ENCODE assay signal across 10 mouse cellular contexts in the genomic region with DNA sequence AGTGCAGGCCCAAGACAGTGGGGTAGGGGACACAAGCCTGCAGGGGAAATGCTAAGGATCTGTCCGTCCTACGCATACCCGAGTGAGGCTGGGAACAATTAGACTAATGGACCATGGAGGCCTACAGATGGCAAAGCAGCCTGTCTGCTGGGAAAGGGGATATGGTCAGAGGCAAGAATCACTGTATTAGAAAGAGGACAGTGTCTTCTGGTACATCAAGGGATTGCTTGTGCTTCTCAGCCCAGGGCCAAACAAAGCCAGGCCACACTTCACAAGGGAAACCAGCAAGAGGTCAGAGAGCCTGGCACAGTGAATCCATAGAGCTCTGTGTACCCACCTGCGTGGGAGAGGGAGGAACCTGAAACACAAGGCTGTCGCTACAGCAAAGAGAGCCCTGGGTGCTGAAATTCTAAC. TPM values are rescaled to one million over a fixed set of nuclear protein-coding genes. Genes with fewer than 3 reads are reported as not detected.
DNase-seq lines count a peak whose midpoint lies in the region; ATAC-seq and TF ChIP-seq lines count a peak whose summit lies in the region.
"Had no signal": no experiment of that assay in that cellular context is flagged by ENCODE, and none has a peak within 500 bp of the region (broad histone marks: within the 10 kb centered on the region; RNA-seq: fewer than 3 reads in every experiment).

No protein-coding gene starts in this region.

- H3K4me2 ChIP-seq in lung, embryonic 14.5 days = no peak overlapping the region
- no peak overlapping the region for H3K4me2 ChIP-seq in hindbrain, embryonic 16.5 days (ENCODE audit: low read length)

- no peak overlapping the region for H3K9ac ChIP-seq in lung, embryonic 14.5 days
- H3K9ac ChIP-seq in hindbrain, embryonic 16.5 days (ENCODE audit: low read depth, low read length) = 0 out of 2 replicates have a peak overlapping the region, but pooled peaks have one; percentile 2

- DNase-seq in cerebellum, adult 18-20 months = peak; percentile 14 to 23
- DNase-seq in lung, embryonic 14.5 days = no peak
- no peak for DNase-seq in lung, postnatal 25 days (ENCODE audit: low spot score)
- peak; percentile 43 for DNase-seq in retina, postnatal 1 day
- DNase-seq in left cerebral cortex, adult 18-20 months (ENCODE audit: low spot score in 2 of 2) = no peak
- DNase-seq: kidney, postnatal 14 days had no signal

- TF ChIP-seq CTCF in lung, embryonic 14.5 days (IDR thresholded peaks at IDR 0.05; ENCODE audit: low read depth) = no peak

- H3K36me3 ChIP-seq in lung, embryonic 14.5 days (ENCODE audit: insufficient read depth) = no peaks in the 10 kb centered on the region
- H3K36me3 ChIP-seq in hindbrain, embryonic 16.5 days (ENCODE audit: control insufficient read depth, insufficient read depth, low read length) = no peaks in the 10 kb centered on the region

- ATAC-seq in cerebellum, adult (ENCODE audit: insufficient number of reproducible peaks, low FRiP score, low TSS enrichment) = no peak
- no peak for ATAC-seq in lung, embryonic 14.5 days (ENCODE audit: insufficient read depth)
- ATAC-seq in hindbrain, embryonic 16.5 days = peak; percentile 66
- ATAC-seq in granulocyte monocyte progenitor cell, adult 5-6 weeks (replicated peaks; ENCODE audit: poor library complexity, severe bottlenecking) = no peak

- no peaks in the 10 kb centered on the region for H3K27me3 ChIP-seq in lung, embryonic 14.5 days (ENCODE audit: insufficient read depth, low read length)
- no peaks in the 10 kb centered on the region for H3K27me3 ChIP-seq in hindbrain, embryonic 16.5 days (replicated peaks; ENCODE audit: control insufficient read depth, insufficient read depth, low read length)

- no peaks in the 10 kb centered on the region for H3K9me3 ChIP-seq in lung, embryonic 14.5 days (ENCODE audit: low read depth, low read length)
- no peaks in the 10 kb centered on the region for H3K9me3 ChIP-seq in hindbrain, embryonic 16.5 days (ENCODE audit: control insufficient read depth, low read length)

- H3K27ac ChIP-seq in lung, embryonic 14.5 days (ENCODE audit: low read depth) = peak overlapping the region; percentile 78; the same call in 1 of the 2 replicates
- peak overlapping the region; percentile 6; the same call in 1 of the 2 replicates for H3K27ac ChIP-seq in hindbrain, embryonic 16.5 days (ENCODE audit: low read depth, low read length)

- 61% methylated on average over 5 of the region's 5 CpGs for WGBS in lung, embryonic 14.5 days
- 22% methylated on average over 5 of the region's 5 CpGs for WGBS in hindbrain, embryonic 16.5 days

- H3K4me3 ChIP-seq in lung, embryonic 14.5 days (ENCODE audit: low read depth, low read length) = no peak overlapping the region
- H3K4me3 ChIP-seq in hindbrain, embryonic 16.5 days (ENCODE audit: low read length) = no peak overlapping the region

- H3K4me1 ChIP-seq in lung, embryonic 14.5 days (ENCODE audit: insufficient read depth) = no peaks in the 10 kb centered on the region
- peaks cover 13% of the 10 kb centered on the region for H3K4me1 ChIP-seq in hindbrain, embryonic 16.5 days (ENCODE audit: control insufficient read depth, insufficient read depth, low read depth, low read length)

RNA-seq across cellular contexts. Expression of gene Txndc2, which starts 0.6 kb away (rescaled TPM):
- 0.16 TPM in 1 of 2 replicates, not detected in the other for polyA plus RNA-seq in lung, embryonic 14.5 days (2014; fragmentation: Nextera tagmentation; extraction: Ambion mirVana)
- 0.11 TPM in 1 of 2 replicates, not detected in the other for polyA plus RNA-seq in hindbrain, embryonic 16.5 days (2015; fragmentation: Nextera tagmentation; extraction: Ambion mirVana)
- total RNA-seq in left cerebral cortex, adult 18-20 months (2021) = not detected
- total RNA-seq in granulocyte monocyte progenitor cell, adult 5-6 weeks (2014; fragmentation: Nextera tagmentation) = not detected in 2 replicates
- not detected in 2 replicates for total RNA-seq in granulocyte monocyte progenitor cell, adult 5-6 weeks (2017)
- total RNA-seq: megakaryocyte, adult 5-6 weeks had no signal

RNA-seq across cellular contexts. Expression of gene Vapa, which starts 29.2 kb away (rescaled TPM):
- 189 and 201 TPM in 2 replicates for polyA plus RNA-seq in lung, embryonic 14.5 days (2014; fragmentation: Nextera tagmentation; extraction: Ambion mirVana)
- 250 and 257 TPM in 2 replicates for polyA plus RNA-seq in hindbrain, embryonic 16.5 days (2015; fragmentation: Nextera tagmentation; extraction: Ambion mirVana)
- total RNA-seq in left cerebral cortex, adult 18-20 months (2021) = 100 to 1,000 TPM; 149 TPM
- total RNA-seq in granulocyte monocyte progenitor cell, adult 5-6 weeks (2014; fragmentation: Nextera tagmentation) = 131 and 169 TPM in 2 replicates
- 127 and 134 TPM in 2 replicates for total RNA-seq in granulocyte monocyte progenitor cell, adult 5-6 weeks (2017)

Comparison
In these comparisons a context has a peak if more than half of its experiments do, and no peak if none do; other contexts are left out.
1. DNase-seq: peak in cerebellum, adult 18-20 months (2 of 2) and retina, postnatal 1 day (single experiment); none in lung, embryonic 14.5 days (single experiment), lung, postnatal 25 days (single experiment) and left cerebral cortex, adult 18-20 months (0 of 2).